Mouse (Mus musculus): ENCODE measurements around the gene Cts3. TPM values are rescaled to one million over a fixed set of nuclear protein-coding genes. Genes with fewer than 3 reads are reported as not detected.
"Not testable (repeated sequence)": the region's sequence is repeated elsewhere in the genome, so short reads cannot be mapped to it uniquely, and the experiment has no call there.

Gene Cts3
- polyA plus RNA-seq (2014; fragmentation: Nextera tagmentation; extraction: Ambion mirVana) = not detected in 2 replicates

- Histone ChIP-seq H3K27me3 (ENCODE audit: control insufficient read depth, insufficient read depth, low read length) (no peaks in the 10 kb centered on the region), H3K4me3 (replicated peaks; ENCODE audit: low read depth, low read length) (no peak within 1 kb of the TSS), H3K9ac (replicated peaks; ENCODE audit: low read length) (no peak within 1 kb of the TSS), H3K27ac (replicated peaks; ENCODE audit: low read depth, low read length) (no peak within 1 kb of the TSS), H3K36me3 (ENCODE audit: control insufficient read depth, insufficient read depth, low read length) (no peaks in the 10 kb centered on the region), H3K4me2 (ENCODE audit: low read length) (no peak within 1 kb of the TSS), H3K4me1 (ENCODE audit: control insufficient read depth, insufficient read depth, low read length) (no peaks in the 10 kb centered on the region), H3K9me3 (ENCODE audit: control insufficient read depth, low read length) (peaks cover 25% of the 10 kb centered on the region)
- DNase-seq (no peak), ATAC-seq (ENCODE audit: low FRiP score, low TSS enrichment) (no peak)
These were observed at the start of gene Cts3 for GRCm38 (mm10) chr13:61570027-61570426. Gene Cts3 (minus strand): TSS chr13:61570127.

GRCm38 (mm10) chr13:61568074-61568473, 1.9 kb downstream of the Cts3 start, which contains the start of gene Gm49352:
Gene Gm49352 (minus strand): TSS chr13:61568174.
- H3K4me3 ChIP-seq (replicated peaks; ENCODE audit: low read depth, low read length); H3K27me3 ChIP-seq (ENCODE audit: control insufficient read depth, insufficient read depth, low read length); H3K36me3 ChIP-seq (ENCODE audit: control insufficient read depth, insufficient read depth, low read length); H3K4me2 ChIP-seq (ENCODE audit: low read length); ATAC-seq (ENCODE audit: low FRiP score, low TSS enrichment); H3K27ac ChIP-seq (replicated peaks; ENCODE audit: low read depth, low read length); DNase-seq; H3K4me1 ChIP-seq (ENCODE audit: control insufficient read depth, insufficient read depth, low read length); H3K9ac ChIP-seq (replicated peaks; ENCODE audit: low read length): not testable (repeated sequence)
- WGBS = 33% methylated on average over 1 of the region's 1 CpGs
- H3K9me3 ChIP-seq (ENCODE audit: control insufficient read depth, low read length) = peaks cover 23% of the 10 kb centered on the region

- no peaks in the 10 kb centered on the region for H3K27me3 ChIP-seq (ENCODE audit: control insufficient read depth, insufficient read depth, low read length)
- H3K4me3 ChIP-seq (replicated peaks; ENCODE audit: low read depth, low read length) = no peak within 1 kb of the TSS
- DNase-seq = no peak
- no peak within 1 kb of the TSS for H3K4me2 ChIP-seq (ENCODE audit: low read length)
- peaks cover 37% of the 10 kb centered on the region for H3K9me3 ChIP-seq (ENCODE audit: control insufficient read depth, low read length)
- H3K9ac ChIP-seq (replicated peaks; ENCODE audit: low read length) = no peak within 1 kb of the TSS
- no peaks in the 10 kb centered on the region for H3K4me1 ChIP-seq (ENCODE audit: control insufficient read depth, insufficient read depth, low read length)
- 70% methylated on average over 4 of the region's 4 CpGs for WGBS
- no peak for ATAC-seq (ENCODE audit: low FRiP score, low TSS enrichment)
- H3K36me3 ChIP-seq (ENCODE audit: control insufficient read depth, insufficient read depth, low read length) = no peaks in the 10 kb centered on the region
- H3K27ac ChIP-seq (replicated peaks; ENCODE audit: low read depth, low read length) = no peak within 1 kb of the TSS
These were observed 28.3 kb downstream of the Cts3 start, which contains the start of gene Ctsm for GRCm38 (mm10) chr13:61541631-61542030. Gene Ctsm (minus strand): TSS chr13:61541839.

Other genes with a start within 250 kb of the Cts3 start
- not detected in 2 replicates for gene Cts7, start 211.9 kb downstream of the Cts3 start, polyA plus RNA-seq (2014; fragmentation: Nextera tagmentation; extraction: Ambion mirVana)
- gene Ctsm, start 28.3 kb downstream of the Cts3 start, polyA plus RNA-seq (2014; fragmentation: Nextera tagmentation; extraction: Ambion mirVana) = not detected in 2 replicates
- gene Gm49352, start 2.0 kb downstream of the Cts3 start, polyA plus RNA-seq (2014; fragmentation: Nextera tagmentation; extraction: Ambion mirVana) = not detected in 2 replicates

Data from midbrain, embryonic 14.5 days (tissue).